Mouse (Mus musculus): ENCODE results near the gene Dohh.

DNA sequence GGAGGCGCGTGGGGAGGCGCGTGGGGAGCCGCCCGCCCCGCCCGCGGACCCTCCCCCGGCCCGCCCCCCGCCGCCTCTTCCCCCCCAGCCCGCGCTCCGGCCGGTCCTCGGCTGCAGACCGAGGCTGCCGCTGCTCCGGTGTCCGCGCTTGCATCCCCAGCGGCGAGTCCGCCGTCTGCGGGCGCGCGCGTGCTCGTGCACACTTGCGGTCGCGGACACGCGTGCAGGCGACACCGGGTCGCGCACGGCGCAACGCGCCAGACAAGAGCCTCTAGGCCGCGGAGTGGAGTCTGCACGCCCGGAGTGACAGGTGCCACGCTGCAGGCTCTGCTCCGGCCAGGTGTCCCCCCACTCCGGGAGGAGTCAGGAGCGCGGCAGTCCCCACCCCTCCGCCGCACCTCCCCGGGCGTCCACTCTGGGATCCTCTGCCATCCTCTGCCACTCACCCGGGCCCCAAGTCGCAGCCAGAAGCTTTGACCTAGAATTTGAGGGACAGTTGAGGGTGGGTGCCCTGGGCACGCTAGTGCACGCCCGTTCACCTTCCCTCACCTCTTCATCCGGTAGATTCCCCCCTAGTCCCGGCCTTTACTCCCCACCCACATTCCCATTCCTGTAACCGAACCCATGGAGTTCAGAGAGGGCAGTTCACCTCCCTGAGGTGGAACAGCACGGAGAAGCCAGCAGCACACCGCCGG, 46.8 kb downstream of the Dohh start:
- TF ChIP-seq CTCF (conservative IDR thresholded peaks at IDR 0.05; ENCODE audit: low read length) (no peak), NANOG (IDR thresholded peaks at IDR 0.05; ENCODE audit: borderline replicate concordance, low read length) (no peak)
